Mouse (Mus musculus): ENCODE results near the gene Vmn2r49.
"Not testable (repeated sequence)": the region's sequence is repeated elsewhere in the genome, so short reads cannot be mapped to it uniquely, and the experiment has no call there.

Vmn2r49 gene

GRCm38 (mm10) chr7:9992157-9992556 is at the start of gene Vmn2r49:
TSS of gene Vmn2r49 (minus strand) at chr7:9992257.
- DNase-seq (ENCODE audit: low read depth): not testable (repeated sequence)

GRCm38 (mm10) chr7:9953485-9953884 is 38.6 kb downstream of the Vmn2r49 start, which contains the start of gene Vmn2r48:
TSS of gene Vmn2r48 (minus strand) at chr7:9953585.
- DNase-seq (ENCODE audit: low read depth): not testable (repeated sequence)

All from c-Kit-positive CD71-negative TER-119-negative erythroid progenitor cells, embryonic 14.5 days (primary cell).